Comparison of ENCODE assay signal across 24 mouse cellular contexts in genomic region chr12:98662617-98663016, GRCm38 (mm10). TPM values are rescaled to one million over a fixed set of nuclear protein-coding genes. Genes with fewer than 3 reads are reported as not detected.
DNase-seq lines count a peak whose midpoint lies in the region; ATAC-seq lines count a peak whose summit lies in the region.
"Had no signal": no experiment of that assay in that cellular context is flagged by ENCODE, and none has a peak within 500 bp of the region (broad histone marks: within the 10 kb centered on the region; RNA-seq: fewer than 3 reads in every experiment).

No protein-coding gene starts in this region.

- DNase-seq in frontal cortex, postnatal 10 days (ENCODE audit: low spot score in 2 of 2), result no peak
- peak; percentile 35 for DNase-seq in heart, embryonic 10.5 days (ENCODE audit: low spot score)
- DNase-seq in heart, postnatal 14 days, result no peak
- DNase-seq in midbrain, embryonic 11.5 days (ENCODE audit: low spot score, missing footprints), result peak; percentile 31
- DNase-seq in midbrain, embryonic 10.5 days (ENCODE audit: low spot score), result no peak
- DNase-seq: adrenal gland, adult 8-10 months; adrenal gland, postnatal 14 days; adrenal gland, postnatal 36 days; B cell, adult 2 months; cerebellum, adult 11-12 months; cerebellum, adult 2 months; cerebellum, adult 9-10 months; cerebellum, postnatal 10 days; cerebellum, postnatal 25 days had no signal

- 86% methylated on average over 7 of the region's 7 CpGs for WGBS in heart, embryonic 10.5 days
- WGBS in midbrain, embryonic 11.5 days, result 94% methylated on average over 7 of the region's 7 CpGs
- WGBS in midbrain, embryonic 10.5 days, result 92% methylated on average over 7 of the region's 7 CpGs

- peaks cover 9% of the 10 kb centered on the region; the same call in 1 of the 2 replicates for H3K36me3 ChIP-seq in heart, embryonic 10.5 days
- H3K36me3 ChIP-seq in midbrain, embryonic 11.5 days (ENCODE audit: control insufficient read depth, insufficient read depth, low read length), result 0 out of 2 replicates have a peak, but pooled peaks cover 2% of the 10 kb centered on the region
- peaks cover 32% of the 10 kb centered on the region for H3K36me3 ChIP-seq in midbrain, embryonic 10.5 days

- peak; percentile 65 for ATAC-seq in frontal cortex, adult (ENCODE audit: low TSS enrichment)
- no peak for ATAC-seq in midbrain, embryonic 11.5 days (ENCODE audit: low FRiP score)
- ATAC-seq: activated CD4-positive, CD25-positive, alpha-beta regulatory T cell, adult 4 months; CD4-positive, CD25-positive, alpha-beta regulatory T cell, adult 4 months; forebrain, embryonic 13.5 days; forebrain, embryonic 15.5 days; Patski had no signal

- no peaks in the 10 kb centered on the region for H3K27me3 ChIP-seq in heart, embryonic 10.5 days (ENCODE audit: insufficient read depth, poor library complexity, severe bottlenecking)
- no peaks in the 10 kb centered on the region for H3K27me3 ChIP-seq in midbrain, embryonic 11.5 days (ENCODE audit: control insufficient read depth, insufficient read depth, low read length)
- H3K27me3 ChIP-seq in midbrain, embryonic 10.5 days (ENCODE audit: low read depth, poor library complexity, severe bottlenecking), result no peaks in the 10 kb centered on the region
- H3K27me3 ChIP-seq: CH12.LX; embryonic facial prominence, embryonic 12.5 days; forebrain, embryonic 13.5 days; forebrain, embryonic 15.5 days; Patski had no signal

- H3K4me3 ChIP-seq in heart, embryonic 10.5 days, result no peak overlapping the region
- H3K4me3 ChIP-seq in midbrain, embryonic 11.5 days (ENCODE audit: low read depth, low read length), result no peak overlapping the region
- no peak overlapping the region for H3K4me3 ChIP-seq in midbrain, embryonic 10.5 days
- H3K4me3 ChIP-seq: embryonic facial prominence, embryonic 10.5 days; embryonic facial prominence, embryonic 12.5 days; forebrain, embryonic 13.5 days; forebrain, embryonic 15.5 days had no signal

- H3K9ac ChIP-seq in midbrain, embryonic 11.5 days (ENCODE audit: low read length), result no peak overlapping the region
- H3K9ac ChIP-seq: embryonic facial prominence, embryonic 12.5 days; forebrain, embryonic 13.5 days; forebrain, embryonic 15.5 days had no signal

- H3K4me2 ChIP-seq in midbrain, embryonic 11.5 days, result no peak overlapping the region
- H3K4me2 ChIP-seq: embryonic facial prominence, embryonic 12.5 days; forebrain, embryonic 13.5 days; forebrain, embryonic 15.5 days had no signal

- intact Hi-C loops in heart, postnatal 14 days (cut with DNase I), result no loop called here

- no peak overlapping the region for H3K27ac ChIP-seq in heart, embryonic 10.5 days
- no peak overlapping the region for H3K27ac ChIP-seq in midbrain, embryonic 11.5 days (ENCODE audit: low read depth, low read length)
- H3K27ac ChIP-seq in midbrain, embryonic 10.5 days (replicated peaks), result no peak overlapping the region
- H3K27ac ChIP-seq: embryonic facial prominence, embryonic 10.5 days; embryonic facial prominence, embryonic 12.5 days; forebrain, embryonic 13.5 days; forebrain, embryonic 15.5 days had no signal

- H3K4me1 ChIP-seq in heart, embryonic 10.5 days, result no peaks in the 10 kb centered on the region
- no peaks in the 10 kb centered on the region for H3K4me1 ChIP-seq in midbrain, embryonic 11.5 days (ENCODE audit: control insufficient read depth, insufficient read depth, low read length)
- H3K4me1 ChIP-seq in midbrain, embryonic 10.5 days, result no peaks in the 10 kb centered on the region
- H3K4me1 ChIP-seq: embryonic facial prominence, embryonic 10.5 days; embryonic facial prominence, embryonic 12.5 days; forebrain, embryonic 13.5 days; forebrain, embryonic 15.5 days had no signal

- no peaks in the 10 kb centered on the region for H3K9me3 ChIP-seq in heart, embryonic 10.5 days
- no peaks in the 10 kb centered on the region for H3K9me3 ChIP-seq in midbrain, embryonic 11.5 days (ENCODE audit: control insufficient read depth, low read length)
- no peaks in the 10 kb centered on the region for H3K9me3 ChIP-seq in midbrain, embryonic 10.5 days (replicated peaks)
- H3K9me3 ChIP-seq: embryonic facial prominence, embryonic 10.5 days; embryonic facial prominence, embryonic 12.5 days; forebrain, embryonic 13.5 days; forebrain, embryonic 15.5 days; G1E had no signal

RNA-seq across cellular contexts. Expression of gene Spata7, which starts 34.7 kb away (rescaled TPM):
- 12.2 and 14.2 TPM in 2 replicates for polyA plus RNA-seq in heart, embryonic 10.5 days (2016; fragmentation: Nextera tagmentation; extraction: Ambion mirVana)
- total RNA-seq in heart, postnatal 14 days (2021), result 1 to 10 TPM; 5.9 TPM
- 21.8 and 22.7 TPM in 2 replicates for polyA plus RNA-seq in midbrain, embryonic 11.5 days (2014; fragmentation: Nextera tagmentation; extraction: Ambion mirVana)
- polyA plus RNA-seq in midbrain, embryonic 10.5 days (2016; fragmentation: Nextera tagmentation; extraction: Ambion mirVana), result 19.5 and 21.6 TPM in 2 replicates

Comparison
In these comparisons a context has a peak if more than half of its experiments do, and no peak if none do; other contexts are left out.
1. DNase-seq: peak in heart, embryonic 10.5 days (single experiment) and midbrain, embryonic 11.5 days (single experiment); none in frontal cortex, postnatal 10 days (0 of 2), heart, postnatal 14 days (0 of 2) and midbrain, embryonic 10.5 days (single experiment).